Mouse (Mus musculus) CD4-positive helper T cell, adult 2 months (primary cell): ENCODE data around the gene Hist1h2an.
A peak's percentile ranks its signal among the peaks of the same experiment; 100 is the strongest.
"Not testable (repeated sequence)": the region's sequence is repeated elsewhere in the genome, so short reads cannot be mapped to it uniquely, and the experiment has no call there.

Experiments
- DNase-seq: peaks from one replicate; pipeline ENCODE4 v3.0.0-alpha.2; 2012; ENCODE audit warnings: low read depth, missing footprints, low spot score

Hist1h2an gene

GRCm38 (mm10) chr13:21786899-21787629 is at the start of gene Hist1h2an, which contains the start of gene Hist1h2bp:
Gene Hist1h2an (minus strand): TSS chr13:21787218.
Gene Hist1h2bp (plus strand): TSS chr13:21787461.
- DNase-seq, result peak; percentile 94

- not testable (repeated sequence) for DNase-seq
These were observed 46.4 kb upstream of the Hist1h2an start, which contains the start of the genes Hist1h2ap and Hist1h2br for GRCm38 (mm10) chr13:21833461-21833860. Gene Hist1h2ap (minus strand): TSS chr13:21833507. Gene Hist1h2br (plus strand): TSS chr13:21833743.

GRCm38 (mm10) chr13:21831418-21832394 is 44.7 kb upstream of the Hist1h2an start, which contains the start of gene Hist1h4n:
Gene Hist1h4n (minus strand): TSS chr13:21832196.
- DNase-seq, result not testable (repeated sequence)

- no peak for DNase-seq
These were observed 43.3 kb upstream of the Hist1h2an start for GRCm38 (mm10) chr13:21830344-21830743.

- peak; percentile 1 for DNase-seq
These were observed 41.5 kb upstream of the Hist1h2an start for GRCm38 (mm10) chr13:21828511-21828910.

- not testable (repeated sequence) for DNase-seq
These were observed 33.3 kb upstream of the Hist1h2an start for GRCm38 (mm10) chr13:21820082-21820890.

- DNase-seq, result not testable (repeated sequence)
These were observed 25.1 kb upstream of the Hist1h2an start for GRCm38 (mm10) chr13:21812092-21812491.

GRCm38 (mm10) chr13:21811539-21811938 is 24.5 kb upstream of the Hist1h2an start, which contains the start of gene Hist1h4m:
Gene Hist1h4m (plus strand): TSS chr13:21811746.
- not testable (repeated sequence) for DNase-seq

- DNase-seq, result not testable (repeated sequence)
These were observed 24.1 kb upstream of the Hist1h2an start for GRCm38 (mm10) chr13:21811074-21811473.

GRCm38 (mm10) chr13:21810073-21810472 is 23.1 kb upstream of the Hist1h2an start, which contains the start of the genes Hist1h2bq and Hist1h2ao:
Gene Hist1h2bq (minus strand): TSS chr13:21810197.
Gene Hist1h2ao (plus strand): TSS chr13:21810465.
- DNase-seq, result not testable (repeated sequence)

- not testable (repeated sequence) for DNase-seq
These were observed 16.0 kb upstream of the Hist1h2an start for GRCm38 (mm10) chr13:21803058-21803457.

- not testable (repeated sequence) for DNase-seq
These were observed 10.1 kb upstream of the Hist1h2an start for GRCm38 (mm10) chr13:21797163-21797562.

GRCm38 (mm10) chr13:21795584-21795983 is 8.6 kb upstream of the Hist1h2an start:
- no peak for DNase-seq

GRCm38 (mm10) chr13:21790601-21791283 is 3.7 kb upstream of the Hist1h2an start:
- no peak for DNase-seq

- DNase-seq, result no peak
These were observed 2.9 kb upstream of the Hist1h2an start for GRCm38 (mm10) chr13:21789925-21790324.

- DNase-seq, result peak; percentile 9
These were observed 959 bp upstream of the Hist1h2an start for GRCm38 (mm10) chr13:21787760-21788593.

- peak; percentile 39 for DNase-seq
These were observed 674 bp downstream of the Hist1h2an start for GRCm38 (mm10) chr13:21786189-21786898.

- no peak for DNase-seq
These were observed 2.7 kb downstream of the Hist1h2an start for GRCm38 (mm10) chr13:21784311-21784710.
